Mouse (Mus musculus): ENCODE results near the gene Slc12a8. TPM values are rescaled to one million over a fixed set of nuclear protein-coding genes. Genes with fewer than 3 reads are reported as not detected.
A peak's percentile ranks its signal among the peaks of the same experiment; 100 is the strongest.

Slc12a8 gene
- total RNA-seq, 2 experiments from 2014 or later = 0.57 to 0.96 TPM

GRCm38 (mm10) chr16:33537499-33538225 lies 20.5 kb downstream of the Slc12a8 start:
- no peak for DNase-seq (ENCODE audit: extremely low spot score in 1 of 2, low spot score in 1 of 2)

DNA sequence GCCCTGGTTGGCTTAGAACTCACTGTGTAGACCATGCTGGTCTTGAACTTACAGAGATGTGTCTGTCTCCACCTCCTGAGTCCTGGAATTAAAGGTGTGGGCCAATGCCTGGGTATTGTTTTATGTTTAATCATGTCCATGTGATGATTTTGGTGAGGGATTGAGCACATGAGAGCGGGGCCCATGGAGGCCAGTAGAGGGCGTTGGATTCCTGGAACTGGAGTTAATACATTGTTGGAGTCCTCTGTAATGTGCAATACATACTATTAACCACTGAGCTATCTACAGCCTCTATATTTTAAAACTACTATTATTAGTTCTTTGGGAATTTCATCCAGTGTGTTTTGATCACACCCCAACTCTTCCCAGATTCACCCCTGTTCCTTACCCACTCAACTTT lies 27.2 kb downstream of the Slc12a8 start:
- no peak for DNase-seq (ENCODE audit: extremely low spot score in 1 of 2, low spot score in 1 of 2)

- no peak for DNase-seq (ENCODE audit: extremely low spot score in 1 of 2, low spot score in 1 of 2)
These were observed 28.4 kb downstream of the Slc12a8 start for GRCm38 (mm10) chr16:33545530-33545929.

- DNase-seq (ENCODE audit: extremely low spot score in 1 of 2, low spot score in 1 of 2) = no peak
These were observed 36.7 kb downstream of the Slc12a8 start for GRCm38 (mm10) chr16:33553689-33554342.

DNA sequence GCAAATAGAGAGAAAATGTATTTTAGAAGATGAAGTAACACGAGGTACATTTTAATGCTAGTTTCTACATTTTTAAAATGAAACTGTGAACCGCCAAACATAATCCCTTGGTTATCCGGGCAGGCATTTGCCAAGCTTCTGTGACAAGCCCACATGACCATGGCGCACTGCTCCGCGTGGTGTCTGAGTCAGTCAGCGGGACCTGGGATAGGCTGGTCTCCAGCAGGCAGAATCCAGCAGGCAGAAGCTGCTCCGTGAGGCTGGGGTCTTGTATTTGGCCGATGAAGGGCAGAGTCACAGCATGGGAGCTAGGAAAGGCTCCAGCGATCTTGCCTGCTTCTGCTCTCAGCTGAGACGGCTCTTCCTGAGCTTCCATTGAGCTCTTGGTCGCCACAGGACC lies 41.0 kb downstream of the Slc12a8 start:
- DNase-seq (ENCODE audit: extremely low spot score in 1 of 2, low spot score in 1 of 2) = no peak

GRCm38 (mm10) chr16:33560281-33560680 lies 43.2 kb downstream of the Slc12a8 start:
- peak; percentile 26 to 61 for DNase-seq (ENCODE audit: extremely low spot score in 1 of 2, low spot score in 1 of 2)

DNA sequence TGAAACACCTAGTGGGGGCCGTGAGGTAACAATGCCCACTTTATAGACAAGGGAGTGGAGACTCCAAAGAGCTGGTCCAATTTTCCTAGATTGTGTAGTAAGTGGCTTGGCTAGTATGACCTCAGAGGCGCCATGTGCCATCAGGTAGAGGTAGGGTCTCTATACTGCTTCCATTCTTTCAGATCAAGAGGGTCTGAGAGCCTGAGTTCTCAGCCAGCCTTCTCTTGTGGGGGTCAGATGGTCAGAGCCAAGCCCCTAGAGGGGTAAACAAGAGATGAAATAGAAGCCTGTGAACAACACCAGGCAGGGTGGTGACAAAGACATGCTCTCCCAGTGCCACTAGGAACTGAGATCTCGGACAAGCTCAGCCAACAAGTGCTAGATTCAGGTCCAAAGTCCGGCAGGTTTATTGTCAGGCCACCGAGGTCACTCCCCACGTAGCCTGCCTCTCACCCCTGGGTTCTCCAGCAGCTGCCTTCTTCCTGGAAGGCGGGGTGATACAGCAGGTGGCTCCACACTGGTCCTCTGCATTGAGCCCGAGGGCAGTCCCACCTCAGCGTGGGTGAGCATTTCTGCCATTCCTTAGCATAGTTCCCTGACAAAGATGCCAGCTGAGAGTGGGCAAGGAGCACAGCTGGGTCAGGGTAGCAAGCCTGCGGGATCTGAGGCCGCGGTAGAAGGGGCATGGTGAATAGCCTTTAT lies 44.3 kb downstream of the Slc12a8 start:
- no peak for DNase-seq (ENCODE audit: extremely low spot score in 1 of 2, low spot score in 1 of 2)

GRCm38 (mm10) chr16:33562874-33563537 lies 45.9 kb downstream of the Slc12a8 start:
- DNase-seq (ENCODE audit: extremely low spot score in 1 of 2, low spot score in 1 of 2) = no peak

DNA sequence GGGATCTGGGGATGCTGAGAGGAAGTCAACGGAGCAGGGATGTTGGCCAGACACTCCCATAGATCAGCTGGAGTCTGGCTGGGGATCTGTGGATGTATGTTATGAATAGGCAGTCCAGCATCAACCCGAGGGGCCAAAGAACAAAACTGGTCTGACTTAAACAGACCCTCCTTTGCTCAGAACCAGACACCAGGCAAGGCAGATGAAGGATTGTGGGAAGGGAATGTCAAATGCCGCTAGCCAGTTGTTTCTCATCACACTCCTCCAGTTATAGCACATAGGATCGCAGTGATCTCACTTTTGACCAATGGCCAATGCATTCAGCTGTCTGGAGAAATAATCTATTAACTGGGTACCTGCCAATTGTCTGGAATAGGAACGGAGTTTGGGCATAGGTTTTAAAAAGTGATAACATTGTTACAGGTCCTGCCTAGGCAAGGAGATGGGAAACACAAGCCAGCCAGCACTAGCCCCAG lies 46.4 kb downstream of the Slc12a8 start:
- no peak for DNase-seq (ENCODE audit: extremely low spot score in 1 of 2, low spot score in 1 of 2)

GRCm38 (mm10) chr16:33566467-33566866 lies 49.3 kb downstream of the Slc12a8 start:
- no peak for DNase-seq (ENCODE audit: extremely low spot score in 1 of 2, low spot score in 1 of 2)

GRCm38 (mm10) chr16:33567736-33568135 lies 50.6 kb downstream of the Slc12a8 start:
- no peak for DNase-seq (ENCODE audit: extremely low spot score in 1 of 2, low spot score in 1 of 2)

DNA sequence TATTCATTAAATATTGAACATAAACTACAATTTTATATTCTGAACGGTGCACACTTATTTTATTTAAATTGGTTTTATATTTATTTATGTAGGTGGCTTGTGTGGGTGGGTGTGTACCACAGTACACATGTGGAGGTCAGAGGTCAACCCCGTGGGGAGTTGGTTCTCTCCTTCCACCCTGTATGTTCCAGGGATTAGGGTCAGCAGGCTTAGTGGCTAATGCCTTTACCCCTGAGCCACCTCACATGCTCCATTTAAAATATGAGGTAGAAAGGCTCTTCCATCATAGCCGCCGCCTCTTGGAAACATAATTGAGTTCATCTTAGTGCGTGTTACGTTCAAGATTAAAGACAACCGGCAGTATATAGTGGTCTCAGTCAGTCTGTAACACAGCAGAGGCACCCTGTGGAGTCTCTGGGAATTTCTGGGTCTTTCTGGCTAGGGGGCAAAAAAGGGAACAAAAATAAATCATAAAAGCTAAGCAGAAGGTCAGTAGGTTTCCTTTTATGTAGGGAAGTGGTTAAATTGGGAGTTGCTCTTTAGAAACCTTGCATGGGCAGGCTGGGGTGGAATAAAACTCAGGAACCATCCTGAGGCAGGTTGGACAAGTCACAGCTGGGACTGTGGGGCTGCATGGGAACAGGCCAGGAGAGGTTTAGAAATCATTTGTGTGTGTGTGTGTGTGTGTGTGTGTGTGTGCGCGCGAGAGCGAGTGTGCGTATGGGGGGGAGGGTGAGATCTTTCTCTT lies 51.3 kb downstream of the Slc12a8 start:
- DNase-seq (ENCODE audit: extremely low spot score in 1 of 2, low spot score in 1 of 2) = no peak

DNA sequence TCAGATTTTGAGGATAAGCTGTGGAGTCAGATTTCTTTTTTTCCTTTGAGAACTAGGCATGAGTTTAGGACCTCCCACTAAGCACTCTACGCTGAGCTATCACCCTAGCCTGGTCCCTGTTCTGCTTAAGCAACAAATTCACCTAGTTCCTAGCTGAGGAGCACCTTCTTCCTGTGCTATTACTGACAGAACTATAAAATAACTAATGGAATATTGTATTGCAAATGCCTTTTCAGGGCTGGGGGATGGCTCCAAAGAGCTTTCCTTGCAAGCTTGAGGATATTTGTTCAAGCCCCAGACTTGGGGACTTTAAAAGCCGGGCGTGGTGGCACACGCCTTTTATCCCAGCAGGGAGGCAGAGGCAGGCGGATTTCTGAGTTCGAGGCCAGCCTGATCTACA lies 55.5 kb downstream of the Slc12a8 start:
- no peak for DNase-seq (ENCODE audit: extremely low spot score in 1 of 2, low spot score in 1 of 2)

DNA sequence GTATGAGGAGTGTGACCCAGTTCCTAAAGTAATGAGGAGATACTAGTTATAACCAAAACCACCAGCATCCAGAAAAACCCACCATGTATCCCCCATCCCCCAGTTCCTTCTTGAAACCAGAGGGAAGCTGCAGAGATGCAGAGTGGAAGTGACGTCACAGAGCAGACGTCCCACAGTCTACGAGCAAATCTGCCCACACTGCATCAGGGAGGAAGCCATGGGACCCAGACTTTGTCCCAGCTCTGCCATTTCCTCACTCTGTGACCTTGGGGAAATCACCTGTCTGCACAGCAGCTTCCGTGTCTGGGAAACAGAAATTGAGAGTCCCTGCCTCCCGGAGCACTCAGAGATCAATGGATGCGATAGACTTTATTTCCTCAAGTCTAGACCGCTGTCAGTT lies 56.6 kb downstream of the Slc12a8 start:
- DNase-seq (ENCODE audit: extremely low spot score in 1 of 2, low spot score in 1 of 2) = no peak

DNA sequence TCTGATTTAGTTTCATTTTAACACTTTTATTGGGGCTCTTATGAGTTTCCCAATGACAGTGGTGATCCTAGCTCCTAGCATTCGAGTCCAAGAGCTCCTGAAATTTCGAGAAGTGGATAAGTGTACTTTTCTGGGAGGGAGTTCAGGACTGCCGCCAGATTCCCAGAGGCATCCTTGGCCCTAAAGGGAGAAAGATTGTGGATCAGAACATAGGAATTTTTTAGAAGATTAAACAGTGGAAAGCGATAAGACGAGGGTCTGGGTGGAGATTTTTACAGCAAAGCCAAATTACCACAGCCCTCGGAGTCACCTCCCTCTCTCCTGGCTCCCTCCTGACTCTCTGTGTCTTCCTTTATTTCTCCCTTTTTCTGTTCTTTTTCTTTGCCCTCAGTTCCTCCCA lies 58.6 kb downstream of the Slc12a8 start:
- no peak for DNase-seq (ENCODE audit: extremely low spot score in 1 of 2, low spot score in 1 of 2)

- DNase-seq (ENCODE audit: extremely low spot score in 1 of 2, low spot score in 1 of 2) = no peak
These were observed 59.4 kb downstream of the Slc12a8 start for GRCm38 (mm10) chr16:33576271-33577189.

DNA sequence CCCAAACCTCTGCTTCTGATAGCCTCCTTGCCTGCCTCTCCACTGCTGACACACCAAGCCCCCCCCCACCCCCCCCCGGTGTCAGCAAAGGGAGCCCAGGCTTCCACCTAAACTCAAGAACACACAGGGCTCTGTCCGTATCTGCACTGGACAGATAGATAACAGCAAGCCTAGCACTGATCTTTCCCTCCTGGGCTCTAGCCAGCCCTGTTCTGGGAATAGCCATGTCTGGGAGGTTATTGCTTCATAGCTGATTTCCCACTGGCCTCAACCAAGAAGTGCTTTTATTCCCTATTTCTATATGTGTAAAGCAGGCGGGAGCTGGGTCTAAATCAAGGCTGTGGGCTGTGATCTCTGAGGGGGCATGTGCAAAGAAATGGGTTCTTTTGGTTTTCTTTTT lies 61.3 kb downstream of the Slc12a8 start:
- DNase-seq (ENCODE audit: extremely low spot score in 1 of 2, low spot score in 1 of 2) = no peak

DNA sequence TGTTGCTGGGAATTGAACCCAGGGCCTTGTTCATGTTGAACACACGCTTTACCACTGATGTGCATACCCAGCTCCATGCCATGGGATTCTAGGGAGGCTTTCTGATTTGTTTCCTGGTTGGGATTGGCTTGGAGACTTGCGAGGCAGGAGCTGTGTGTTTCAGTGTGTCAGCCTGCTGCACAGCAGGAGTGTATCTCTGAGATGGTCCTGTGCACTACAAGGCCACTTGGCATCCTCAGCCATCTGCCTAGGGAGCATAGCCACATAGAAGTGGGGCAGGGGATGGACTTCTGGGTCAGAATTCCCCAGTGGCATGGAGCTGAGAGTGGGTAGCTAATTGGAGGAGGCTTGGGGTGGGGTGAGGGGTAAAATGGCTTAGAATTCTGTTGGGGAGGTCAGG lies 63.2 kb downstream of the Slc12a8 start:
- DNase-seq (ENCODE audit: extremely low spot score in 1 of 2, low spot score in 1 of 2) = no peak

GRCm38 (mm10) chr16:33580736-33581241 lies 63.7 kb downstream of the Slc12a8 start:
- DNase-seq (ENCODE audit: extremely low spot score in 1 of 2, low spot score in 1 of 2) = no peak

Data from layer of hippocampus, postnatal 25 days (tissue).